Mouse (Mus musculus) MEL (cell line): ENCODE results near the gene Dhcr24.

Experiments used
- CHD1 ChIP-seq: IDR thresholded peaks from 2 replicates; pipeline ENCODE4 v1.6.1; 2012; ENCODE audit warnings: low read depth, mild to moderate bottlenecking, inconsistent platforms, low read length, improper control_type of control experiment
- CTCF ChIP-seq, 3 experiments: IDR thresholded peaks in 2 of 3; conservative IDR thresholded peaks in 1 of 3; 2 replicates each; pipeline ENCODE4 v1.5.1; 2011 to 2012; ENCODE audit warnings: low read length in 3 of 3, low read depth in 2 of 3, mild to moderate bottlenecking in 2 of 3, improper control_type of control experiment in 1 of 3, inconsistent platforms in 1 of 3, mixed read lengths in 1 of 3, moderate library complexity in 1 of 3; ENCODE audit not compliant: control insufficient read depth in 1 of 3, insufficient read depth in 1 of 3, poor library complexity in 1 of 3, severe bottlenecking in 1 of 3
- E2F4 ChIP-seq: IDR thresholded peaks from 2 replicates; pipeline ENCODE4 v1.6.1; 2011; ENCODE audit warnings: low read depth, low read length, improper control_type of control experiment, borderline replicate concordance
- ELF1 ChIP-seq: IDR thresholded peaks from 2 replicates; pipeline ENCODE4 v1.6.1; 2014; ENCODE audit warnings: low read depth, mild to moderate bottlenecking, inconsistent platforms, low read length, improper control_type of control experiment, moderate library complexity
- EP300 ChIP-seq, 2 experiments: IDR thresholded peaks; 2 replicates each; pipeline ENCODE4 v1.6.1; 2011; ENCODE audit warnings: improper control_type of control experiment in 2 of 2, low read length in 2 of 2, low read depth in 1 of 2, mild to moderate bottlenecking in 1 of 2
- GATA1 ChIP-seq: IDR thresholded peaks from 2 replicates; pipeline ENCODE4 v1.6.1; 2011; ENCODE audit warnings: low read depth, low read length, improper control_type of control experiment
- HCFC1 ChIP-seq: IDR thresholded peaks from 2 replicates; pipeline ENCODE4 v1.6.1; 2012; ENCODE audit warnings: low read depth, mild to moderate bottlenecking, inconsistent platforms, low read length, improper control_type of control experiment, moderate library complexity
- JUND ChIP-seq: IDR thresholded peaks from 2 replicates; pipeline ENCODE4 v1.6.1; 2011; ENCODE audit warnings: low read depth, mild to moderate bottlenecking, improper control_type of control experiment, low read length
- KAT2A ChIP-seq: conservative IDR thresholded peaks from 2 replicates; pipeline ENCODE4 v1.6.1; 2012; ENCODE audit warnings: low read depth, low read length, improper control_type of control experiment, inconsistent platforms
- MAZ ChIP-seq: IDR thresholded peaks from 2 replicates; pipeline ENCODE4 v1.6.1; 2012; ENCODE audit warnings: low read depth, mild to moderate bottlenecking, inconsistent platforms, low read length, improper control_type of control experiment
- POLR2A ChIP-seq, 2 experiments: IDR thresholded peaks; 2 replicates each; pipeline ENCODE4 v1.6.1; 2011 to 2012; ENCODE audit warnings: low read length in 2 of 2, mild to moderate bottlenecking in 2 of 2, control low read depth in 1 of 2, improper control_type of control experiment in 1 of 2, low read depth in 1 of 2, moderate library complexity in 1 of 2; ENCODE audit not compliant: control insufficient read depth in 1 of 2, insufficient read depth in 1 of 2, poor library complexity in 1 of 2
- TCF12 ChIP-seq: IDR thresholded peaks from 2 replicates; pipeline ENCODE4 v1.6.1; 2014; ENCODE audit warnings: low read depth, mild to moderate bottlenecking, inconsistent platforms, low read length, improper control_type of control experiment, moderate library complexity
- USF1 ChIP-seq: IDR thresholded peaks from 2 replicates; pipeline ENCODE4 v1.6.1; 2014; ENCODE audit warnings: low read depth, mild to moderate bottlenecking, inconsistent platforms, low read length, improper control_type of control experiment, moderate library complexity

GRCm38 (mm10) chr4:106530113-106530482, 30.7 kb upstream of the Dhcr24 start:
- TF ChIP-seq CTCF (IDR thresholded peaks at IDR 0.05 in 2 of 3, conservative IDR thresholded peaks at IDR 0.05 in 1 of 3; ENCODE audit: control insufficient read depth in 1 of 3, insufficient read depth in 1 of 3, low read depth in 2 of 3, low read length in 3 of 3, poor library complexity in 1 of 3, severe bottlenecking in 1 of 3) (no peak; a peak in 1 of 6 replicates), POLR2A (IDR thresholded peaks at IDR 0.05; ENCODE audit: control insufficient read depth in 1 of 2, insufficient read depth in 1 of 2, low read depth in 1 of 2, low read length in 2 of 2, poor library complexity in 1 of 2) (no peak), ELF1 (no peak), E2F4 (no peak), EP300 (IDR thresholded peaks at IDR 0.05; ENCODE audit: low read depth in 1 of 2, low read length in 2 of 2) (no peak), USF1 (no peak), TCF12 (no peak), MAZ (no peak), GATA1 (no peak), JUND (no peak), CHD1 (no peak), KAT2A (no peak), HCFC1 (no peak)
